Mouse (Mus musculus) megakaryocyte progenitor cell, adult 5-6 weeks (primary cell): ENCODE data around the gene Shh. TPM values are rescaled to one million over a fixed set of nuclear protein-coding genes. Genes with fewer than 3 reads are reported as not detected.

Experiments used
- ATAC-seq: replicated peaks from 2 replicates; pipeline ENCODE4 v1.8.0; 2016; ENCODE audit warnings: mild to moderate bottlenecking, moderate TSS enrichment, inconsistent platforms; ENCODE audit not compliant: poor library complexity
- total RNA-seq, 2 experiments: library from RNA; stranded (forward) in 1 of 2; stranded (reverse) in 1 of 2; fragments of 157-497, 149-512 nt in 1 of 2; fragments of 200-1000 nt in 1 of 2; gene quantifications; 2 replicates each; pipeline versions ENCODE4 v1.2.3 to v1.2.4; 2015 to 2017

The Shh gene
- total RNA-seq, 2 experiments from 2014 or later = not detected

DNA sequence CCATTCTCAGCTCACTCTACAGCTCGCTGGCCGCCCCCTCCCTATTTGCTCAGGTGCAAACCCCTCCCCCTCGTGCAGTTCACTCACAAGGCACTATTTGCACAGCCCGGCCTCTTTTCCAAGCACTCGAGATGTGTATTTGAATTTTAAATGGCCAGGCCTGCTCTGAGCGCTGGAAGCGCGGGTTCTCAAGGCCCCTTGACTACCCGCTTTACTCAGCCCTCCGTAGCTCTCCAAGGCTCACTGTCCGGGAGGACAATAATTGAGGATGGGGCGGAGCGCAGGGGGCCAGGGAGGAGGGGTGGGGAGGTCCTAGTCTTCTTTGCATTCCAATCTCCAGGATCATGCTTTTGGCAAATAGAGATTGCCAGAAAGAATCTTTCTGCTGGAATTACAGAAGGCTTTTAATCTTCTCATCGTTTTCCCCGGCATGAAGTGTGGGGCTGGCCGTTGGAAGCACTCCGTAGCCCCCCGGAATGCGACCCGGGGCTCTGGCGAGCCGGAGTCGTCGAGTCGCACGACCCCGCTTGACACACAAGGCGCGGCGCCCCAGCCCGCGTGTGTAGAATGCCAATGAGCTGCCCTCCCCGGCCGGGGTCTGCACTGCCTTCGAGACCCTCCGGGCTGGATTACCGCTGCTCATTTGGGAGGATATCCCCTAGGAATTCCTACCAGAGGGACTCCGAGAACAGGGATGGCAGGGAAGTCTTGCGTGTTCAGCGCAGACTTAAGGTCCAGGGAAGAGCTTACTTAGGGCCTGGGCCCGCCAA is 7.4 kb downstream of the Shh start:
- ATAC-seq = no peak

GRCm38 (mm10) chr5:28458821-28459240 is 8.2 kb downstream of the Shh start:
- no peak for ATAC-seq

DNA sequence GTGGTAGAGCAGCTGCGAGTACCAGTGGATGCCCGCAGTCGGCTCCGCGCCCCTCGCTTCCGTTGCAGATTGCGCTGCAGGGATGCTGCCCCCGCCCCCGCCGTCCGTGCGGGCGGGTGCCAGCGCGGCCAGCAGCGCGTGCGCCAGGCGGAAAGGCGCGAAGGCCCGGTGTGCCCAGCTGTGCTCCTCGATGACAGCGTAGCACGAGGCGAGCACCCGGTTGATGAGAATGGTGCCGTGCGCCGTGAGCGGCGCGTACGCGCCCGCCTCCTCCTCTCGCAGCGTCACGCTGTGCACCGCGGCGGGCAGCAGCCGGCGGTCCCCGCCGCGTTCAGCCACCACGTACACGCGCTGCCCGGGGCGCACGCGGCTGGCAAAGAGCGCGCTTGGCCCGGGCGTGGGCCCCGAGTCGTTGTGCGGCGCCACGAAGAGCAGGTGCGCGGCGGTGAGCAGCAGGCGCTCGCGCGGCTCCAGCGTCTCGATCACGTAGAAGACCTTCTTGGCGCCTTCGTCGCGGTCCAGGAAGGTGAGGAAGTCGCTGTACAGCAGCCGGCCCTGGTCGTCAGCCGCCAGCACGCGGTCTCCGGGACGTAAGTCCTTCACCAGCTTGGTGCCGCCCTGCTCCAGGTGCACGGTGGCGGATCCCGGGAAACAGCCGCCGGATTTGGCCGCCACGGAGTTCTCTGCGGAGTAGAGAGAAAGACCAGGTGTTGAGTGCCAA is 9.0 kb downstream of the Shh start:
- no peak for ATAC-seq

DNA sequence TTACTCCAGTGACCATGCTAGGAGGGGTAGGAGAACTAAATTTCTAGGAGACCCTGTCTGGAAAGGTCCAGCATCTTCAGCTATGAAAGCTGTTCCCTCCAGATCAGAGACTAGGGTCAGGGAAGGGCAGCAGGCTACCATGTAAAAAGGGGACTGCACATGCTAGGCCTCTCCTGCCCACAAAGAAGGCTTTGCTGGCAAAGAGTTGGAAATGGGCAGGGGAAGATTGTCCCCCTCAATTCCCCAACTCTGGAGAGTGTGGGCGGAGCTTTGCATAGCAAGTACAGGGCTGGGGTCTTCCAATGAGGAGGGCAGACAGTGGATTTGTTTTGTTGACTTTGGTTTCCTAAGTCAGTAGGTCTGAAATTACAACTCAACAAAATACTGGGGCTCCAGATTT is 10.7 kb downstream of the Shh start:
- ATAC-seq = no peak

GRCm38 (mm10) chr5:28455721-28456120 is 11.3 kb downstream of the Shh start:
- ATAC-seq = no peak

GRCm38 (mm10) chr5:28454546-28454945 is 12.5 kb downstream of the Shh start:
- no peak for ATAC-seq

- ATAC-seq = no peak
These were observed 13.5 kb downstream of the Shh start for GRCm38 (mm10) chr5:28453523-28453922.

DNA sequence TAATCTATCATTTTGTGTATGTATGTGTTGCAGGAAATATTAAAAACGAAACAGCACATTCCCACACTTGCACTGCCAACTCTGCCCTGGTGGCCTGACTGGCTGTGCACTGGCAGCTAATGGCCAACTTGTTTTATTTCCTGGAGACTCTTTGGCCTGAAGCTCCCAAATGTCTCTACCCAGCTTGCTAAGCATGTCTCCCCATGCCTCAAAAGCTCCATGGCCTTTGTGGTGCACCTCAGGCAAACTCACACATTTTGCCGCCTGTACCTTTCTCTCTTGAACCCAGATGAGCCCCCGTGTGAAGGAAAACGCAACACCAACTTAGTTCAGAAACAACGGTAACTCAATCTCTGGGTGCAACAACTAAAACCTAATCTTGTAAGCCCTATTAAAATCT is 14.0 kb downstream of the Shh start:
- no peak for ATAC-seq

- ATAC-seq = peak; percentile 80
These were observed 15.9 kb downstream of the Shh start for GRCm38 (mm10) chr5:28451053-28451638.

- ATAC-seq = no peak
These were observed 16.7 kb downstream of the Shh start for GRCm38 (mm10) chr5:28450126-28450890.

DNA sequence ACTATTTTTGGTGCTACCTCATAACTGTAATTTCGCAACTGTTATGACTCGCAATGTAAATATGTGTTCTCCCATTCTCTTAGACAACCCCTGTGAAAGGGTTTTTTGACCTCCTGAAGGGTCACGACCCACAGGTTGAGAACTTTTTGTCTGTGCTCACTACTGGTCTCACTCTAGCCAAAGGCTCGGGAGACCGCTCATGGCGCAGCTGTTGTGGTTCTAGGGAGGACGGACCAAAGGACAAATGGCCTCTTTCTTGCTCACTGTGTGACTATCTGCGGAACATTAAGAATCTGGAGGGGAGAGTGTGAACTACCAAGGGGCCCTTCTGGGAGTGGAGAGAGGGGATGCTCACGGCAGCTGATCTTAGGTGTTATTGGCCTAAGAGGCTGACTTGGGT is 41.1 kb downstream of the Shh start:
- no peak for ATAC-seq

DNA sequence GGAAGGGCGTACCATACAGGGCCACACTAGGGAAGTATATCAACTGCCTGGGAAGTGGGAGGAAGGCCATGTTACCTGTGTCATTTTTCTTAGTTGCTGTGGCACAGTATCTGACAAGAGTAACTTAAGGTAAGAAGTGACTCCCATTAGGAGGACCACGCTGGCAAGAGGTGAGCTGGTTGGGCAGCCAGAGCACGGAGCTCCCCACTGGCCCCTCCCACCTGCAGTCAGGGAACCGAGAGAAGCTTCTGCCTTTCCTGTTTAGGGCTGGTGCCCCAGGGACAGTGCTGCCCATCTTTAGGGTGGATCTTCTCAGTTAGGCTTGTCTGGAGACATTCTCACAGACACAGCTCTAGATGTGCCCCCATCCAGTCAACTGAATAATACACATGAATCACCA is 43.3 kb downstream of the Shh start:
- no peak for ATAC-seq

DNA sequence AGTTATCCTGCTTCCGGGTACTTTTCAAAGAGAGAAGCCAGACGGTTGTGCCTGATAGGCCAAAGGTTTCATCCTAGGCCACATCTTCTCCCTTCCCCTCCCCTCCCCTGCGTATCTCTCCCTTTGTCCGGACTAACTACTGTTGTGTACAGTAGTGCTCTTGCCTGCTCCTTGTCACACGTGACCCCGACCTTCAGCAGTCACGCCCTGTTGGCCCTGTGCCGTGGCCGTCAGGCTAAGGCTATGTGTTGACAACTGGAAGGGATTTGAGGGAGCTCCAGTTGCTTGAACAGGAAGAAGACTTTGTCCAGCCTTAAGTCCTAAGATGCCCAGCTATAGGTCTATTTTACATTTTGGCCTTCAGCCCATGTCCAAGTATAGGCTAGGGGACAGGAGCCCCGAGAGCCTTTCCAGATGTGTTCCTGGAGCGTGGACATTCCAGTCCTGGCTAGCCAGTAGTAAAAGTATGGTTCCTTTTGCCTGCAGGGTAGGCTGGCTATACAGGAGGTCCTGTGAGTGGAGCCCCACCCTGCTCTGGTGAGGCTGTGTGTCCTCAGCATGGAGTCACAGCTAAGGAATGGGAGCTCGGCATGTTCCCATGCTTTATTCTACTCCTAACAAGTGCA is 47.3 kb downstream of the Shh start:
- no peak for ATAC-seq

- ATAC-seq = no peak
These were observed 48.3 kb downstream of the Shh start for GRCm38 (mm10) chr5:28418734-28419133.

DNA sequence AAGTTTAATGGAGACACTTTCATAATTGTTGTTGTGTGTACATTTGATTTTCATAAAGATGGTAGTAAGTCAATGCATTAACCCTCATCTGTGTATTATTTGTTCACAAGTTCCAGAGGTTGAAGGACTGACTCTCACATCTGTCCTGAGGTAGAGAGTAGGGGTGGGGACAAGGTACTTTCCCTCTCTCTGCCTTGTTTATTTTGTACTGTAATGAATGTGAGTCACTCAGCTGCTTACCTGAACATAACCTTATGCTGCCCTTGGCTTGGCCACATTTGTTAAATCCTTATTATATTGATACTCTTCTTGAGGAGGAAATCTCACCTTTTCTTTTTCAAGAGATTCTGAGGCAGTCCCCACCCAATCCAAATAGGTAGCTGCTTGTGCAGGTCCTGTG is 51.0 kb downstream of the Shh start:
- ATAC-seq = no peak

DNA sequence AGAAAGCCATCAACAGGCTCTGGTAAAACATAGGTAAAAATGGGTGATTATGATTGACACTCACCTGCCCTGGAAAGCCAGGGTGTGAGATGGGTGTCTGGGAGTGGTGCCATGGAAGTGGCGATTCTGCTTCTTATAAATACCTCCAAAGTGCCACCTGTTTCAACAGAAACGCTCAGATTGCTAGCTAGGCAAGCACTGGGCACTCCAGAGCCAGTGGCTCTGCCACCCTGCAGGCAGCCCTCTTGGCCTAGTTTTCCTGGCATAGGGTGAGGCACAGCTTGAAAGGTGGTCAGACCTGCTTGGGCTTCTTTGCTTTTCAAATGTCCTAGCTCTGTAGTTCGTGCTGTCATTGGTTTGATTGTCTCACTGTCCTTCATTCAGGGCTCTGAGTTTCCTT is 53.0 kb downstream of the Shh start:
- ATAC-seq = no peak

DNA sequence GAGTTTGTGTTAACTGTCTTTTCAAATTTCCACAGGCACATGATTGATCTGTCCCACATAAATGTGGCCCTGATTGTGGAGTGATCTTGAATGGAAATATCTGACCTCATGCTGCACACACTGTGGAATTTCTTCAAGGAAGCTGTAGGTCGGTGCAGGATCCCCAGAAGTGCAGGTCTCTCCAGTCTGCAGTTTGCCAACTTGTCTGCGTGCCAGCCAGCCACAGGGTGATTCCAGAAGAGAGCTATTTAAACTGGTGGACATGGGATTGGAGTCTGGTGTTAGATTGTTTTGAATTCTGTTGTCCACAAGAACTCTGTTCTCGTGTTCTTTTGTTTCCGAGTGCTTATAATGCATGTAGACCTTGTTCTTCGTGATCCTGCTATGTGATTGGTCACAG is 53.5 kb downstream of the Shh start:
- ATAC-seq = no peak

DNA sequence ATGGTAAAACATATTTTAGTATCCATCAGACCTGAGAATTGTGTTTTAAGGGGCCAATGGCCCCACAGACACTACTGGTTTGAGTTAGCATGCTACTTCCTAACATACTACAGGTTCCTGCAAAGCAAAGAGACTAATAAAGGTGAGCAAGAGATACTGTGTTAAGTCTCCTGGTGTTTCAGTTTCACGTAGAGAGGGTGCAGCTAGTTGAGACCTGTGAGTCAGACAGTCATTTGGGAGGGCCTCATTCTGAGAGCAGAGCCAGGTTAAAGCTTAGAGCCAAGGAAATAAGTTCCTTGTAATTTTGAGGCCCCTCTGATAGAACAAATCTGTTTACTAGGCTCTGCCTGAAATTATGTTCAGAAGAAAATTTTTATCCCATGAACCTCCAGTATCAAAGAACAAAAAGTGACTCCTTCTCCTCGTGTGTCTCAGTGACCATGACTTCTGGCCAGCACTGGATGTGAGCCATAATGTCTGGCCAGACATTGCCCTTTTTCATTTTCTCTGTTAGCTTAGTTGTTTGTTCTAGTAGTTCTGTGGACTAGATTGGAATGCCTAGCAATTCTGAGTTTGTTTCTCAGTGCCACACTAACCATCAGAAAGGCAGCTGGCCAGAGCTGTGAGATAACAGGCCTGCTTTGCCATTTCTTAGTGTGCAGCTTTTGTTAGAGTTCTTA is 54.9 kb downstream of the Shh start:
- no peak for ATAC-seq
